Mouse (Mus musculus) kidney, adult 2 months (tissue): Measurements from ENCODE around the gene Kcng4. TPM values are rescaled to one million over a fixed set of nuclear protein-coding genes. Genes with fewer than 3 reads are reported as not detected.
A peak's percentile ranks its signal among the peaks of the same experiment; 100 is the strongest.

Experiments
- DNase-seq: peaks from one replicate; pipeline ENCODE4 v3.0.0; 2021
- H3K27ac ChIP-seq: fragments of 200-500 bp; 2 replicates; pipeline ENCODE4 v1.5.1; 2012; ENCODE audit warnings: low read depth, low read length, control low read depth, inconsistent platforms; ENCODE audit not compliant: insufficient read depth
- H3K27me3 ChIP-seq: fragments of 200-500 bp; replicated peaks from 2 replicates; pipeline ENCODE4 v1.6.1; 2012; ENCODE audit warnings: mild to moderate bottlenecking, moderate library complexity, low read length, inconsistent platforms; ENCODE audit not compliant: control insufficient read depth, insufficient read depth
- H3K36me3 ChIP-seq: fragments of 200-500 bp; 2 replicates; pipeline ENCODE4 v1.6.1; 2012; ENCODE audit warnings: mild to moderate bottlenecking, moderate library complexity, low read length, inconsistent platforms; ENCODE audit not compliant: control insufficient read depth, insufficient read depth
- H3K4me1 ChIP-seq: fragments of 200-500 bp; 2 replicates; pipeline ENCODE4 v1.6.1; 2011; ENCODE audit warnings: low read length; ENCODE audit not compliant: control insufficient read depth, insufficient read depth
- H3K4me3 ChIP-seq: fragments of 200-500 bp; 2 replicates; pipeline ENCODE4 v1.5.1; 2011; ENCODE audit warnings: mild to moderate bottlenecking, low read depth, low read length, control low read depth; ENCODE audit not compliant: insufficient read depth
- CTCF ChIP-seq: fragments of 200-500 bp; conservative IDR thresholded peaks from 2 replicates; pipeline ENCODE4 v1.5.1; 2011; ENCODE audit warnings: low read depth, mild to moderate bottlenecking, control low read depth, low read length, moderate library complexity, mixed read lengths; ENCODE audit not compliant: insufficient read depth, insufficient read length
- POLR2A ChIP-seq: fragments of 200-500 bp; IDR thresholded peaks from one replicate; pipeline ENCODE4 v1.6.1; 2011; ENCODE audit warnings: low read depth, low read length, control low read depth
- WGBS: fragments of 180-500 bp; shearing (Covaris S2); methylation state at CpG from one replicate; pipeline ENCODE4 v1.1.7; 2018; 5-methylcytosine and 5-hydroxymethylcytosine counted together
- polyA plus RNA-seq: library from polyadenylated mRNA; depleted of rRNA; stranded (reverse); fragments of >200 nt; gene quantifications from 2 replicates; pipeline ENCODE4 v1.2.3, GENCODE M21; 2012

Gene Kcng4
- polyA plus RNA-seq, 1 experiment = 0.58 TPM

DNA sequence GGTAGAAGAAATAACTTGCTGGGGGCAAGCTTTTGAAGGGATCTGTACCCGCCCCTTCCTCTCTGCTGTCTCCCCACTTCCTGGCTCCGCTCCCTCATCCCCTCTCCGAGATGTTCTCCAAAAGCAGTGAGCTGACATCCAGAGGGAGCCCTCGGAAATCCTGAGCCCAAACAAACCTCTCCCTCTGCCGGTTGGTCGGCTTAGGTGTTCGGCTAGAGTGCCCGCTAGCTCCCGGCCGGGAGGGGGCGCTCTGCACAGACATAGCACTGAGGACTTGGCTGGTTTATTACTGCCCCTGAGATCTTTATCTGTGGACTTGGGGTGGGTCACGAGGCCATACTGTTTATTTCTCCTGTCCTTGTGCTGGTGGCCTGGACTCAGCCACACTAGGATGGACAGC, 33.8 kb upstream of the Kcng4 start:
- no peak for TF ChIP-seq POLR2A
- TF ChIP-seq CTCF = peak; percentile 45
- no peak overlapping the region for H3K27ac ChIP-seq
- no peak for DNase-seq
- H3K4me1 ChIP-seq = peaks cover 3% of the 10 kb centered on the region; the same call in 1 of the 2 replicates
- no peak overlapping the region for H3K4me3 ChIP-seq
- WGBS = 58% methylated on average over 12 of the region's 12 CpGs
- no peaks in the 10 kb centered on the region for H3K36me3 ChIP-seq
- H3K27me3 ChIP-seq = no peaks in the 10 kb centered on the region

DNA sequence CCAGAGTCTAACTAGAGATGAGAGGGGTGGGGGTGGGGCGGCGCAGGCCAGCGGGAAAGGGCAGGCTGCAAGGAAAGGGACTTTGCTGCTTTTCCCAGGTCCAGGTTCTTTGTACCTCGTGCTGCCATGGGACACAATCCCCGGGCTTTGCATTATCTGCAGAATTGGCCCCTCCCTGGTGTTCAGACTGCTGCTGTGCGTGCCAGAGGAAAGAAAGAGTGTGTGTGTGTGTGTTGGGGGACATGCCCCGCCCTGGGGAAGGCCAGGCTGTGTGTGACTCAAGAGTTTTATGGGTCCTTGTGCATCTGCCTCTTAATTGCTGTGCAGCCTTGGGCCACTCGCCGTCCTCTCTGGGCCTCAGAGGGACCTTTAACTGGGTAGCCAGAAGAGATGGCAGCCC, 33.0 kb upstream of the Kcng4 start:
- Histone ChIP-seq H3K36me3 (no peaks in the 10 kb centered on the region), H3K27ac (no peak overlapping the region), H3K4me3 (no peak overlapping the region), H3K27me3 (no peaks in the 10 kb centered on the region), H3K4me1 (peaks cover 3% of the 10 kb centered on the region; the same call in 1 of the 2 replicates)
- DNase-seq = no peak
- 76% methylated on average over 9 of the region's 9 CpGs for WGBS
- TF ChIP-seq CTCF = no peak
- TF ChIP-seq POLR2A = no peak

DNA sequence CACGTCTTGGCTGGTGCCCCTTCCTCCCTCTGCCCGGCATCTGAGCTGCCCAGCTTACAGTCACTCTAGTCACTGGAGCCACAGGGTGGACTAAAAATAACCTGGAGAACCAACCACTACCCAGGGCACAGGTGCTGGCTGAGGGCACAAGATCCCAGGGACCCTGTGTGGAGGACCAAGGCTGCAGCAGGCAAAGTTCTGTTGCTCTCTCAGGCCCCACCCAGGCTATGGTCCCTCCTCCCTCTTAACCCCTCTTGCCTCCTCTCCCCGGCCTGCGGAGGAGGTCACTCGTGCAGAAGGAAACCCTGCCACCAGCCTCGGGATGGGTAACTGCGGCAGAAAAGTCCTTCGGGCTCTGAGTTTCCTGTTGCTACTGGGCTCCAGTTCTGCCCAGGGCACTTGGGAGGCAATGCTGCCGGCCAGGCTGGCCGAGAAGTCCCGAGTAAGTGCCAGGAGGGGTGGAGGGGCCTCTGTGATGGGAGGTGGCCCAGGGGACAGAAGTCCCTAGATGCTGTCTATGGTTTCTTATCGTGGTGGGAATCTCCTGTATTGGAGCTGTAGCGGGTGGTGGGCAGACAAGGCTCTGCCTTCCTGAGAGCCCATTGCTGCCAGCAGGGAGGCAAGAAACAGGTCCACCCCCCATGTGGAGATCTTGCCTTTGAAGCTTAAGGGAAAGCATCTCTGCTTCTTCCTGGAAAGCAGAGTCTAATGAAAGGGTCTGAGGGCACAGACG, 30.9 kb upstream of the Kcng4 start, which contains the start of gene Wfdc1:
Gene Wfdc1 (plus strand): TSS at position 147 of the 733 bp plus-strand sequence.
- no peak for DNase-seq
- 12% methylated on average over 14 of the region's 14 CpGs for WGBS
- H3K27ac ChIP-seq = no peak within 1 kb of the TSS
- TF ChIP-seq POLR2A = no peak
- TF ChIP-seq CTCF = no peak
- H3K4me3 ChIP-seq = no peak within 1 kb of the TSS
- H3K27me3 ChIP-seq = no peaks in the 10 kb centered on the region
- no peaks in the 10 kb centered on the region for H3K36me3 ChIP-seq
- peaks cover 3% of the 10 kb centered on the region; the same call in 1 of the 2 replicates for H3K4me1 ChIP-seq

DNA sequence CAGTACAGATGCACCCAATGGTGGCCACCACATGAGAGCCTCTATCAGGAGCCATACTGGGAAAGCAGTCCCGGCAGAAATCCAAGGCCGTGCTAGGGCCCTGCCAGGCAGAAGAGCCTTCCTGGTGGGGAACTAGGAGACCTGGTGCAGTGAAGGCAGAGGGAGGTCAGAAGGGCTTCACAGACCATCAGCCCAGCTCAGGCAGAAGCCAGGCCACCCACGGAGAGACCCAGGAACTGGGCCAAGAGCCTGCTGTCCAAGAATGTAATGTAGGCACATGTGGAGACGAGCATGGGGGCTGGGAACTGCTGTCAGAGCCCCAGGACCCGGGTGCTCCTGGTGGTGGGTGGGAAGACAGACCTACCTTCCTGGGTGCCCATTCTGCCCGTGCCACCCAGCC, 29.8 kb upstream of the Kcng4 start:
- no peaks in the 10 kb centered on the region for H3K36me3 ChIP-seq
- WGBS = 41% methylated on average over 6 of the region's 6 CpGs
- H3K4me3 ChIP-seq = no peak overlapping the region
- H3K27ac ChIP-seq = no peak overlapping the region
- peak; percentile 41 for DNase-seq
- TF ChIP-seq CTCF = no peak
- no peaks in the 10 kb centered on the region for H3K27me3 ChIP-seq
- peaks cover 5% of the 10 kb centered on the region for H3K4me1 ChIP-seq

DNA sequence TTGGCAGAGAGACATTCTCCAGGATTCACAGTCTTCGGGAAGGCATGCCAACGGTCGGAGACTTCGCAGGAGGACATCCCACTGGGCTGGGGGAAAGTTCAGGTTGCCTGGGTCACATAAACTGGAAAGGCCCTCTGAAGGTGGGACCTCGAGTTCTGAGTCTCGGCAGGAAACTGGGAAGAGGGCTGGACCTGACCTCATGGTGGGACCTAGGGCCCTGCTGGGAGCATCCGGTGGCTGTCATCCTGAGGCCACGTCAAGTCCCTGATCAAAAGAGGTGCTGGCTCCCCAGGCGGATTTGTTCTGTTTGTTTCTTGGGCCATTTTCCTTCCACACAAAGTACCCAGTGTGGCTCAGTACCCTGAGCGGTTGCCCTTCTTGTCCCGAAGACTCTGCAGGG, 28.0 kb upstream of the Kcng4 start:
- H3K27me3 ChIP-seq = no peaks in the 10 kb centered on the region
- WGBS = 87% methylated on average over 11 of the region's 11 CpGs

DNA sequence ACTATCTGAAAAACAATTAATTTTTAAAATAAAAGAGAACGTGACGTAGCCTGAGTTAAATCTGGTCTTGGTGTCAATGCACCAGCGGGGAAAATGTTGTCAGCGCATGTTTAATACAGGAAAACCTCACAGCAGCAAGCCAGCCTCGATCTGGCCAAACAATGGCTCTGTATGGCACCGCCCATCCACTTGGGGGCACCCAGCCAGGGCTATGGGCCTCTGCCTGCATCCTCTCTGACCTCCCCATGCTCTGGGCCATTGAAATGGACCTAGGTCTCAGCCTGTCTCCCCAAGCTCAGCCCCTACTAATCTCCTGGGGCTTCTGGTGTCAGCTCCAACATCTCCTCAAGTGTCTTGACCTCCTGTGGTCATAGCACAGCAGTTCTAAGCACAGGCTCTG, 26.4 kb upstream of the Kcng4 start:
- 77% methylated on average over 6 of the region's 6 CpGs for WGBS
- Histone ChIP-seq H3K4me1 (peaks cover 5% of the 10 kb centered on the region), H3K27me3 (no peaks in the 10 kb centered on the region), H3K4me3 (no peak overlapping the region), H3K36me3 (no peaks in the 10 kb centered on the region), H3K27ac (no peak overlapping the region)
- TF ChIP-seq POLR2A (no peak), CTCF (no peak)
- DNase-seq = peak; percentile 60

More for the DNA sequence above, 28.0 kb upstream of the Kcng4 start:
- Histone ChIP-seq H3K27ac (no peak overlapping the region), H3K4me3 (no peak overlapping the region), H3K36me3 (no peaks in the 10 kb centered on the region), H3K4me1 (peaks cover 5% of the 10 kb centered on the region)
- no peak for TF ChIP-seq CTCF
- no peak for TF ChIP-seq POLR2A
- DNase-seq = no peak

DNA sequence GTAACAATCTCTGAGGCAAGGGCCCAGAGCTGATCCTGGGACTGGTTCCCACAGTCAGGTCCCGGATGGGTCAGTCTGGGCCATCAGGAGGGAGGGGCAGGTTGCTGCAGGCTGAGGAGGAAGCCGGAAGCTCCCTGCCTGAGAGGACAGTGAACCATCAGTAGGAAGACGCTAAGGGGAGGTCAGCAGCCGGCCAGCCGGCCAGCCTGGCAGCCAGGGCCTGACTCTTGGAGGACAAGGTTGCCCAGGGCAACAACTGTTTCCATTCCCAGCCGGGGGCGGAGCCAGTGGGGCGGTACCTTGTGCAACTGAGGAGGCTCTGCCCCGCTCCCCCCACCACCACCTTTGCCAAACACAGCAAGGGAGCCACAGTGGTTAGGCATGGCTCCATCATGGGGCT, 25.6 kb upstream of the Kcng4 start:
- H3K27ac ChIP-seq = peak overlapping the region; percentile 32
- peaks cover 5% of the 10 kb centered on the region for H3K4me1 ChIP-seq
- no peaks in the 10 kb centered on the region for H3K27me3 ChIP-seq
- WGBS = 14% methylated on average over 9 of the region's 9 CpGs
- no peaks in the 10 kb centered on the region for H3K36me3 ChIP-seq
- DNase-seq = peak; percentile 84
- no peak for TF ChIP-seq POLR2A
- TF ChIP-seq CTCF = no peak
- no peak overlapping the region for H3K4me3 ChIP-seq
